Mouse (Mus musculus) G1E (cell line): ENCODE results near the gene Olfr96.

Experiments used
- CTCF ChIP-seq: IDR thresholded peaks from 2 replicates; pipeline ENCODE4 v1.5.1; 2012; ENCODE audit warnings: low read depth, low read length, inconsistent platforms, mixed read lengths
- TAL1 ChIP-seq: conservative IDR thresholded peaks from 2 replicates; pipeline ENCODE4 v1.6.1; 2012; ENCODE audit warnings: low read depth, low read length, inconsistent platforms, mixed read lengths

DNA sequence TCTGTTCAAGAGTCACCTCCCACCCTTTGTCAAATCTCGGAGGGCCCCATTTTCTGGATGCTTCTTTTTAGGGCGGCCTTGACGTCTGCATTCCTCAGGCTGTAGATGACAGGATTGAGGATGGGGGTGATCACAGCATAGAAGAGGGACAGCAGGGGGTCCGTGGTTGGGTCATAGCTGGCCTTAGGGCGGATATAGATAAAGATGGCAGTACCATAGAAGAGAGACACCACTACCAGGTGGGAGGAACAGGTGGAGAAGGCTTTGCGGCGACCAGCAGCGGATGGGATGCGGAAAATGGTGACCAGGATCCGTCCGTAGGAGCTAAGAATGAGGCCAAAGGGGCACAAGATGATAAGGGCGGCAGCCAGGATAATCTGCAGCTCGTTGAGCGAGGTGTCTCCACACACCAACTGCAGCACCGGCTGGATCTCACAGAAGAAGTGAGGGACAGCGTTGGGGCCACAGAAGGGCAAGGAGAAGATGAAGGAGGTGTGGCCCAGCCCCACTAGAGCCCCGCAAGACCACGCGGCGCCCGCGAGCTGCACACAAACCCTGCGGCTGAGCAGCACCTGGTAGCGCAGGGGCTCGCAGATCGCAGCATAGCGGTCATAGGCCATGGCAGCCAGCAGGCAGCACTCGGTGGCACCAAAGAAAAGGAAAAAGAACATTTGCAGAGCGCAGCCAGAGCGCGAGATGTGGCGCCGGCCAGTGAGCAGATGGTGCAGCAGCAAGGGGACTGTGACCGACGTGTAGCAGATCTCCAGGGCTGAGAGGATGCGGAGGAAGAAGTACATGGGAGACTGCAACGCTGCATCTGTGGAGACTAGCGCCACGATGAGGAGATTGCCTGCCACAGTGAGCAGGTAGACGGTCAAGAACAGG is 8.8 kb upstream of the Olfr96 start:
- TF ChIP-seq CTCF: no peak
- no peak for TF ChIP-seq TAL1
